Mouse (Mus musculus) neural tube, embryonic 11.5 days (tissue): Measurements from ENCODE around the gene Fbrsl1. TPM values are rescaled to one million over a fixed set of nuclear protein-coding genes. Genes with fewer than 3 reads are reported as not detected.
A peak's percentile ranks its signal among the peaks of the same experiment; 100 is the strongest.

Experiments used
- ATAC-seq: fragments of 200-750 bp; cut with Nextera tagmentation; 2 replicates; pipeline ENCODE4 v1.8.0; 2017; ENCODE audit warnings: moderate number of reproducible peaks, mild to moderate bottlenecking, moderate TSS enrichment, moderate library complexity; ENCODE audit not compliant: insufficient read depth, low FRiP score, low TSS enrichment
- DNase-seq: peaks from one replicate; pipeline ENCODE4 v3.0.0-alpha.2; 2015; ENCODE audit warnings: low spot score
- H3K27ac ChIP-seq: fragments of 300-500 bp; sonication (generic); 2 replicates; pipeline ENCODE4 v1.5.1; 2014; ENCODE audit warnings: low read depth, mild to moderate bottlenecking, low read length
- H3K27me3 ChIP-seq: fragments of 300-500 bp; sonication (generic); 2 replicates; pipeline ENCODE4 v1.6.1; 2014; ENCODE audit warnings: mild to moderate bottlenecking, low read length, mixed read lengths; ENCODE audit not compliant: control insufficient read depth, insufficient read depth
- H3K36me3 ChIP-seq: fragments of 300-500 bp; sonication (generic); 2 replicates; pipeline ENCODE4 v1.6.1; 2014; ENCODE audit warnings: mild to moderate bottlenecking, low read length, moderate library complexity, mixed read lengths; ENCODE audit not compliant: control insufficient read depth, insufficient read depth
- H3K4me1 ChIP-seq: fragments of 300-500 bp; sonication (generic); 2 replicates; pipeline ENCODE4 v1.6.1; 2014; ENCODE audit warnings: low read length, mixed read lengths; ENCODE audit not compliant: control insufficient read depth, insufficient read depth
- H3K4me2 ChIP-seq: fragments of 300-500 bp; sonication (generic); 2 replicates; pipeline ENCODE4 v1.6.1; 2014; ENCODE audit warnings: low read depth, mild to moderate bottlenecking, moderate library complexity
- H3K4me3 ChIP-seq: fragments of 300-500 bp; sonication (generic); 2 replicates; pipeline ENCODE4 v1.5.1; 2014; ENCODE audit warnings: low read depth, low read length
- H3K9ac ChIP-seq: fragments of 300-500 bp; sonication (generic); 2 replicates; pipeline ENCODE4 v1.6.1; 2014; ENCODE audit warnings: mild to moderate bottlenecking, low read length
- H3K9me3 ChIP-seq: fragments of 300-500 bp; sonication (generic); 2 replicates; pipeline ENCODE4 v1.6.1; 2016; ENCODE audit warnings: low read length; ENCODE audit not compliant: control insufficient read depth
- WGBS: fragments of 180-500 bp; shearing (Covaris S2); extraction: QIAGEN DNeasy Blood & Tissue Kit; methylation state at CpG from one replicate; pipeline ENCODE4 v1.1.7; 2014; 5-methylcytosine and 5-hydroxymethylcytosine counted together
- polyA plus RNA-seq: library from polyadenylated mRNA; unstranded; fragments of >200 nt; fragmentation: Nextera tagmentation; extraction: Ambion mirVana; gene quantifications from 2 replicates; pipeline ENCODE4 v1.2.1, GENCODE M21; 2014

Fbrsl1 gene
- polyA plus RNA-seq, 1 experiment from 2014 or later = 25.4 TPM

DNA sequence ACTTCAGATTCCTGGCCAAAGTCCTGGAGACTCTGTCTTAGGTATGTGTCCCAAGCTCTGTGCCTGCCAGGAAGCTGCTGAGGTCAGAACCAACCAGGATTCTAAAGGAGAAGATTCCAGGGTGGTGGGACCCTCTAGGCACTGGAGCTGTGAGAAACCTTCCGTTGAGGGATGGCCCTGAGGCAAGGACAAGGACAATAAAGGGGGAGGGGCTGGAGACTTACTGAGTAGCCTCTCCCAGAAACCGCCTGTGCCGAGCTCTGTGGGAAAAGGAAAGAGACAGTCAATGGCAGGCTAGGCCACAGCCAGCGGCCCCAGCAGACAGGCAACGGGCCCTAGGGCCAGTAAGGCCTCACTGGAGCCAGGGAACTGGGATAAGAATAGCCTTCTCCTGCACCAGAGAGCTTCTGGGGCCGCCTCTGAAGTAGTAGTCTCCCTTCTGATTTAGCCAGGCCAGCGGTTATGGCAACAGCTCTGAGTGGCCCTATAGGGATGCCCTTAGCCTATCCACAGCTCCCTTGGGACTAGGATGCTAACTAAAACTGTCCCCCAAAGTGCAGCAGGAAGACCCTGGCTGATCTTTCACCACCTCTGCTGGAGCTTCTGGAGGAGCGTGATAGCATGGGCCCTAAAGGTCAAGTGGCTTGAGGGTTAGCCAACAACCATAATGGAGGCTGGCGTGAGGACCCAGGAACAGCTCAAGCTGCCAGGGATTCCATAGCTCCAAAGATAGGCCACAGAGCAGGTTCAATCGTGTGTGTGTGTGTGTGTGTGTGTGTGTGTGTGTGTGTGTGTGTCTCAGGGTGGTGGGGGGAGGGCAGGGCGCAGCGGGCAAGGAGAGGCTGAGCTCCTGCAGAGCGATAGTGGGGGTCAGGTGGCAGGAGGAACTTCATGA, 32.2 kb downstream of the Fbrsl1 start:
- WGBS = 43% methylated on average over 13 of the region's 13 CpGs
- no peak for DNase-seq

DNA sequence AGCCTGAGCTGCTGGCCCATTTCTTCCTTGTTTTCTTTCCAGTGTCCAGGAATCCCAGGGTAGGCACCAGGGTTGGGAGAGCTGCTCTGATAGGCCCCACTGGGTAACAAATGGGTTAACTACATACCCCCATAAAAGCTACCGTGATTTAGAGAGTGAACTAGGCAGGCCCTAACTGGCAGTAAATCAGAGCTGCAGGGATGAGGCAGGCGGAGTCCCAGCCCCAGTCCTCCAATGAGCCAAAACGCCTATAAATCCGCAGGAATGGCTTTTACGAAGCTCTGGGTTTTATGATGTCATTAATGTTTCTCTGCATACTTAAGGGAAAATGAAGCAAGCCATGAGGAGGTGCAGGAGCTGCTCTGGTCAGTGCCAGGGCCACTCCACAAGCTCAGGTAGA, 33.3 kb downstream of the Fbrsl1 start:
- DNase-seq = no peak
- no peak for ATAC-seq
- Histone ChIP-seq H3K27me3 (no peaks in the 10 kb centered on the region), H3K9ac (no peak overlapping the region), H3K4me1 (peaks cover 26% of the 10 kb centered on the region), H3K4me2 (no peak overlapping the region), H3K36me3 (no peaks in the 10 kb centered on the region), H3K4me3 (no peak overlapping the region), H3K9me3 (no peaks in the 10 kb centered on the region), H3K27ac (no peak overlapping the region)
- 26% methylated on average over 5 of the region's 5 CpGs for WGBS

More for the DNA sequence above, 32.2 kb downstream of the Fbrsl1 start:
- Histone ChIP-seq H3K4me2 (peak overlapping the region; percentile 13; the same call in 1 of the 2 replicates), H3K4me1 (peaks cover 26% of the 10 kb centered on the region), H3K27me3 (no peaks in the 10 kb centered on the region), H3K4me3 (no peak overlapping the region), H3K9ac (no peak overlapping the region), H3K27ac (peak overlapping the region; percentile 72), H3K36me3 (no peaks in the 10 kb centered on the region), H3K9me3 (no peaks in the 10 kb centered on the region)
- ATAC-seq = 0 out of 2 replicates have a peak, but pooled peaks have one; percentile 8

DNA sequence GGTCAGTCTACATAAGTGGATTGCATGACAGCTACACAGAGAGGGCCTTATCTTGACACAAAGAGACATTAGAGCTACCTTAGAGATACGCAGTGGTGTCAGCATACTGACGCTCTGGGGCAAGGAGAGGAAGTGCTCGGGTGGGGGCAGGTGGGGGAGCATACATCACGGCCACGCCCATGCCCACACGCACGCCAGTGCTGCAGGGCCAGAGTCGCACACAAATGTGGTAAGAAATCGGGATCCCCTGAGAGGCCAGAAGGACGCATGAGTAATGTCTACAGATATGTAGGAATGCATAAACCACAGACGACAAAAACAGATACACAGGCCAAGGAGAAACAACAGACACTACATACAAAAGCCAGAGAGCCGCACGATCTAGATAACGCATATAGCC, 35.3 kb downstream of the Fbrsl1 start:
- no peak for DNase-seq
- H3K27me3 ChIP-seq = no peaks in the 10 kb centered on the region
- no peak overlapping the region for H3K4me2 ChIP-seq
- H3K4me1 ChIP-seq = peaks cover 25% of the 10 kb centered on the region
- ATAC-seq = no peak
- H3K36me3 ChIP-seq = no peaks in the 10 kb centered on the region
- WGBS = 86% methylated on average over 14 of the region's 14 CpGs
- H3K9me3 ChIP-seq = no peaks in the 10 kb centered on the region
- no peak overlapping the region for H3K9ac ChIP-seq
- H3K4me3 ChIP-seq = no peak overlapping the region
- no peak overlapping the region for H3K27ac ChIP-seq

DNA sequence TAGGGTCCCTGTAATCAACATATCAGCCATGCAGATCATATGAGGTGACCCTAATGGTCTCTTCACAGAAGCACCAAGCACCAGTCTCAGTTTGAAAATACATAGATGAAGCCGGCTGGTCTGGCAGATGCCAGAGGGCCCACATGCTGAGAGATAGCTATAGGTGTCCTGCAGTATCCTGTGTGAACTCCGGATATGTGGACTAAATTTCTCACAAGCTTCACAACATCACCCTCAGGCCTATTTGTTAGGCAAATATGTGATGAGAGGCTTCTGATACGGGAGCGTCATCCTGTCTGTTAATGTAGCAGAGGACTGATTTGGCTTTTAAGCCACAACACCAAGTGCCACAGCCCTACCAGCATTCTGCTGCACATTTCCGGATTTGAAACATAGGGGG, 37.9 kb downstream of the Fbrsl1 start:
- Histone ChIP-seq H3K4me2 (no peak overlapping the region), H3K27ac (no peak overlapping the region), H3K9me3 (no peaks in the 10 kb centered on the region), H3K4me3 (no peak overlapping the region), H3K4me1 (peaks cover 13% of the 10 kb centered on the region), H3K27me3 (no peaks in the 10 kb centered on the region), H3K9ac (no peak overlapping the region), H3K36me3 (no peaks in the 10 kb centered on the region)
- ATAC-seq (no peak), DNase-seq (no peak)
- 77% methylated on average over 5 of the region's 5 CpGs for WGBS

DNA sequence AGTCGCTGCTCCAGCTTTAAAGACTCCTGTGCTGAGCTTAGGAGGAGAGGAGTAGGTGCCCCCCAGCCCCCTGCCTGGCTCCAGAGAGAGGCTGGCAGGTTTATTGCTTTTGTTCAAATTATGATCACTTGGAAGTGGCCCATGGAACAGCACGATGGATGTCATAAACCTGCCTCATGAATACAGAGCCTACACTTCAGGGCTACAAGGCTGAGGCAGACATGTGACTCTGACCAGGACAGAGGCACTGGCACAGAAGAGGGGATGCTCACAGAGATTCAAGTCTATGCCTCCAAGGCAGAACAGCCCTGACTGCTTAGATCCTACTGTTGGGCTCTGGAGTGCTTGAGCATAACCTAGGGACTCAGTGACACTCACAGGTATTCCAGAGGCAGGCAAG, 39.3 kb downstream of the Fbrsl1 start:
- H3K27ac ChIP-seq = no peak overlapping the region
- no peak overlapping the region for H3K4me3 ChIP-seq
- WGBS = 38% methylated on average over 2 of the region's 2 CpGs
- DNase-seq = no peak
- no peaks in the 10 kb centered on the region for H3K36me3 ChIP-seq
- H3K27me3 ChIP-seq = no peaks in the 10 kb centered on the region
- H3K9me3 ChIP-seq = no peaks in the 10 kb centered on the region
- 0 out of 2 replicates have a peak, but pooled peaks have one; percentile 32 for ATAC-seq
- peaks cover 13% of the 10 kb centered on the region for H3K4me1 ChIP-seq
- no peak overlapping the region for H3K9ac ChIP-seq
- no peak overlapping the region for H3K4me2 ChIP-seq

DNA sequence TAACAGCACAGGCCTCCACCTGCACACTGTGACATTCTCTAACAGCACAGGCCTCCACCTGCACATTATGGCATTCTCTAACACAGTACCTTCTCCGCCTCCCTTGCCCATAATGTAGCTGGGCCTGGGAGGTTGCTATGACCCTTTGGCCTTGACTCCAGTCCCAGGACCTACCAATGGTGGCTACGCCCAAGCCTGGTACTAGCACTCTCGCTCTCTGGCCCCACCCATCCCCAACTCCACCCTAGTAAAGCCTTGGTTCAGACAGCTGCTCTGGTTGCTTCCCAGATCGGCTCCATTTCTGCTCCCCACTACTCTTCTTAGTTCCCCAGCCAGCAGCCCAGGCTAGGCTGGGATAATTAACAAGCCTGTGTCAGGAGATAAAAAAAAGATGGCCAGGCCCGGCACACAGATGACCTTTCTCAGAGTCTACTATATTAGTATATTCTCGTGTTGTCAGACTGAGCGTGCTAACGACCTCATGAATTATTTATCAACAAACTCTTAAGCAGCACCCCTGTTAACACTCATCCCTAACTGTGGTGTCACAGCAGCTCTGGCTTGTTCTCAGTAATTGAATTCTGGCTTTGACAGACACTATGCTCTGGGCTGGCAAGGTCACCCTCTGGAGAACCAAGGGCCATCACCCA, 42.1 kb downstream of the Fbrsl1 start:
- DNase-seq = no peak
- Histone ChIP-seq H3K4me2 (no peak overlapping the region), H3K9me3 (no peaks in the 10 kb centered on the region), H3K4me3 (no peak overlapping the region), H3K4me1 (peaks cover 9% of the 10 kb centered on the region), H3K9ac (no peak overlapping the region), H3K27ac (no peak overlapping the region), H3K27me3 (no peaks in the 10 kb centered on the region), H3K36me3 (no peaks in the 10 kb centered on the region)
- peak; percentile 10; the same call in 1 of the 2 replicates for ATAC-seq
- WGBS = 63% methylated on average over 8 of the region's 8 CpGs

DNA sequence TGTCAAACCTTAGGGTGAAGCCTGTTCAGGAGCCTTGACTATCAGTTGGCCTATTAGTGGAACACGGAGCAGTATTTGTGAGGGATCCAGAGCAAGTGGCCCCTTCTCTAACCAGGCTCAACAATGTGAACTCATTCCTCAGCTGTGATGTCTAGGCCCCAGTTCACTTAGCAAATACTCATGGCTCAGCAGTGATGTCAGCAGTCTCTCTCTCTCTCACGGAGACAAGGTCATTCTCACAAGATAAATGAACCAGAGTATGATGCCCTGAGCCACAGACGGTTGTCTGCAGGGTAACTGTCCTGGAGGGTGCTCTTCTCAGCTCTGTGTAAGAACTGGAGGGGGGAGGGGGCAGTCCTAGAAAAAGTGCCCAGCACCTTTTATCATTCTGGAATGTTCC, 44.4 kb downstream of the Fbrsl1 start:
- Histone ChIP-seq H3K4me2 (no peak overlapping the region), H3K27me3 (no peaks in the 10 kb centered on the region), H3K9ac (no peak overlapping the region), H3K4me1 (peaks cover 9% of the 10 kb centered on the region), H3K27ac (0 out of 2 replicates have a peak overlapping the region, but pooled peaks have one; percentile 44), H3K4me3 (no peak overlapping the region), H3K9me3 (no peaks in the 10 kb centered on the region), H3K36me3 (no peaks in the 10 kb centered on the region)
- 68% methylated on average over 3 of the region's 3 CpGs for WGBS
- ATAC-seq = no peak
- no peak for DNase-seq

DNA sequence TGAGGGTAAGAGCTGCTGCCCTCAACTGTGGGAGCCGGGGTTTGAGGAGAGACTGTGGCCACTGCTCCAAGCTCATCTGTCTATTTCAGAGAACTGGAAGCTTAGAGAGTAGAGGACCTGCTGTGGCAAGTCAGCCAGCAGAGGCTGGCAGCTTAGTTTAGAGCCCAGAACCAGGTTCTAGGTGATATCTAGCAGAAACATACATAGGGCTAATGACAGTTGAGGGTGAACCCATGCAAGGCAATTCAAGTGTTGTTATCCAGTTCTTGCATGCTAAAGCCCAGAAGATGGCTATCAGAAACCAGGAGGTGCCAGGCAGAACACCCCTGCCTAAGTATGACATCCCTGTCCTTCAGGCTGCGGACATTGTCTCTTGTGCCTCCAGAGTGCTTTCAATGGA, 45.7 kb downstream of the Fbrsl1 start:
- ATAC-seq = no peak
- no peak for DNase-seq
- H3K9ac ChIP-seq = no peak overlapping the region
- no peaks in the 10 kb centered on the region for H3K36me3 ChIP-seq
- no peaks in the 10 kb centered on the region for H3K9me3 ChIP-seq
- no peaks in the 10 kb centered on the region for H3K27me3 ChIP-seq
- no peak overlapping the region for H3K27ac ChIP-seq
- WGBS = 92% methylated on average over 2 of the region's 2 CpGs
- H3K4me2 ChIP-seq = no peak overlapping the region
- peaks cover 9% of the 10 kb centered on the region for H3K4me1 ChIP-seq
- no peak overlapping the region for H3K4me3 ChIP-seq
